Mouse (Mus musculus) right cerebral cortex, postnatal 36 days (tissue): Measurements from ENCODE around the gene Gm128.
"Not testable (repeated sequence)": the region's sequence is repeated elsewhere in the genome, so short reads cannot be mapped to it uniquely, and the experiment has no call there.

ENCODE experiments used
- DNase-seq, 2 experiments: peaks; one replicate each; pipeline ENCODE4 v3.0.0; 2022; ENCODE audit warnings: low spot score in 2 of 2, mixed read lengths in 1 of 2

The Gm128 gene

GRCm38 (mm10) chr3:95231298-95232221, 9.8 kb downstream of the Gm128 start, which contains the start of gene Mllt11:
TSS of gene Mllt11 (minus strand) at chr3:95232171.
- DNase-seq, result no peak

- no peak for DNase-seq
Observed at GRCm38 (mm10) chr3:95230495-95231297, 10.7 kb downstream of the Gm128 start.

DNA sequence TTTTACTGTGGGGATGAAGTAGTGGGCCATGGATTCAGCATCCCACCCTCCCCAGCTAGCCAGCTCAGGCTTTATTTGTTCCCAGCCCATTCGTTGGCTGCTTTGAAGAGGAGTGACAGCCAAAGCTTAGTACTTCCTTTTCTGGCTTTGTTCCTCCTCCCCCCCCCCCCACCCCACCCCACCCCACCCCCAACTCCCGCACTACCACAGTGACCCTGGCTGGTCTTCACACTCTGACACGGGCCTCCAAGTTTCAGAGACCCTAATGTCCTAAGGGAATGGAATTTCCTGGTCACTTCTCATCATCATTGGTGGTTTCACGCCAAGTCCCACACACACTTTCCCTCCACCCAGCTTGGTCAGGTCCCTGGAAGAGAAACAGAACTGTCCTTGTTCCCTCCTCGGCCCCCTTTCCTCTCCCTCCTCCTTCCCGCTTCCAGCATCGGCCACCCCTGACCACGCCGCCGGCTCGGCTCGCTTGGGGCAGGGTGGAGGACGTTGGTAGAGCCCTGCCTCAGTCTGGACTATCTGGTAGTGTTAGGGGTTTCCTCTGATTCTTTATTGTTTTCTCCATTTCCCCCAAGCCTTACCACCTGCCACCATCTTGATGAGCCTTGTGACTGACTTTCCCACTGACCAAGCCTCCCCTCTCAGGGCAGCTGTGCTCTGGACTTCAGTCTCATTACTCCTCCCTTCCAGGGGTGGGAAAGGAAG, 11.5 kb downstream of the Gm128 start:
- peak in 1 of 2 experiments; percentile 18 for DNase-seq

GRCm38 (mm10) chr3:95228894-95229780, 12.3 kb downstream of the Gm128 start:
- peak; percentile 52 to 63 for DNase-seq

DNA sequence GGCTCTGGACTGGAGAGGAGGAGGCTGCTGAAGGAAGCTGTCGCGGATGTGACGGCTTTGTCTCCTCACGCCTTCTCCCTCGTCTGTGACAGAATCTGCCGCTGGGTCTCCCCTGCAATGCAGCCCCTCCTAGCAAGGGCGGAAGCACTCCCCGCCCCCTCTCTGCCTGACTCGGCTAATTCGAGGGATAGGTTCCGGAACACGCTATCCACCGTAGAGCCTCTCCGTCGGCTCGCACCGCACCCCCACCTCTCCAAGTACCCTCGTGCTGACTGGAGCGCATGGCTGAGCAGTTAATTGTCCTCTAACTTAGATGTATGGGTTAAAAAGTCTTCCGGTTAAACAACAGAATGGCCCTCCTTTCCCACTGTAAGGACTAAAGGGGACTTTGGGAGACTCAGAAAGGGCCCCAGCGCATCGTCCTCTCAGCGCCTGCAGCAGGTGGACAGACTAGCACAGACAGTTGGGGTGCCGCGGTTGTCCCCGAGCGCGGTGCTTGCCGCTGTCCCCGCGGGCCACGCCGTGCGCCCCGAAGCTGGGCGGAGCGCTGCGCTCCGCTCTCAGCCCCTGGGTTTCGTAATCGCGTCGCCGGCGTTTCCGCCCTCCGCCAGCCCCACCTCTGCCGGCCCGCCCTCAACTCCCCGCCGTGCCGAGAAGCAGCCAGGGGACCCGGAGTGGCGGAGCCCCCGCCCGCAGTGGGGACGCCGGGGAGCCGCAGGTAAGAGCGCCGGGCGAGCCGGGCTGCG, 13.1 kb downstream of the Gm128 start, which contains the start of gene Cdc42se1:
Cdc42se1 (plus strand) TSS at position 585 of the 746 bp plus-strand sequence.
- peak; percentile 89 to 90 for DNase-seq

GRCm38 (mm10) chr3:95227214-95227613, 14.2 kb downstream of the Gm128 start:
- DNase-seq, result no peak

GRCm38 (mm10) chr3:95224295-95224694, 17.1 kb downstream of the Gm128 start:
- no peak for DNase-seq

DNA sequence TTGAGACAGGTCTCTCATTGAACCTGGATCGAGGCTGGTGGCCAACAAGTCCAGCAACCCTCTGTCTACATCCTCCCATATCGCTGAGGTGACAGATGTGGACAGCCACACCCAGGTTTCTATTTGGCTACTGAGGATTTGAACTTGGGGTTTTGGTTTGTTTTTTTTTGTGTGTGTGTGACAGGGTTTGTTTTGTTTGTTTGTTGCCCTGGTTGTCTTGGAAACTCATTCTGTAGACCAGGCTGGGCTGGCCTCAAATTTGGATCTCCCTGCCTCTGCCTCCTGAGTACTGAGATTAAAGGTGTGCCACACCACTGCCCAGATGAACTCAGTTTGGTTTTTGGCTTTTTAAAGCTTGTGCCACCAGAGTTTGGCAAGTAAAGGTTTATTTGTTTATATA, 18.4 kb downstream of the Gm128 start:
- no peak for DNase-seq

- DNase-seq, result no peak
Observed at GRCm38 (mm10) chr3:95218466-95219137, 22.8 kb downstream of the Gm128 start.

DNA sequence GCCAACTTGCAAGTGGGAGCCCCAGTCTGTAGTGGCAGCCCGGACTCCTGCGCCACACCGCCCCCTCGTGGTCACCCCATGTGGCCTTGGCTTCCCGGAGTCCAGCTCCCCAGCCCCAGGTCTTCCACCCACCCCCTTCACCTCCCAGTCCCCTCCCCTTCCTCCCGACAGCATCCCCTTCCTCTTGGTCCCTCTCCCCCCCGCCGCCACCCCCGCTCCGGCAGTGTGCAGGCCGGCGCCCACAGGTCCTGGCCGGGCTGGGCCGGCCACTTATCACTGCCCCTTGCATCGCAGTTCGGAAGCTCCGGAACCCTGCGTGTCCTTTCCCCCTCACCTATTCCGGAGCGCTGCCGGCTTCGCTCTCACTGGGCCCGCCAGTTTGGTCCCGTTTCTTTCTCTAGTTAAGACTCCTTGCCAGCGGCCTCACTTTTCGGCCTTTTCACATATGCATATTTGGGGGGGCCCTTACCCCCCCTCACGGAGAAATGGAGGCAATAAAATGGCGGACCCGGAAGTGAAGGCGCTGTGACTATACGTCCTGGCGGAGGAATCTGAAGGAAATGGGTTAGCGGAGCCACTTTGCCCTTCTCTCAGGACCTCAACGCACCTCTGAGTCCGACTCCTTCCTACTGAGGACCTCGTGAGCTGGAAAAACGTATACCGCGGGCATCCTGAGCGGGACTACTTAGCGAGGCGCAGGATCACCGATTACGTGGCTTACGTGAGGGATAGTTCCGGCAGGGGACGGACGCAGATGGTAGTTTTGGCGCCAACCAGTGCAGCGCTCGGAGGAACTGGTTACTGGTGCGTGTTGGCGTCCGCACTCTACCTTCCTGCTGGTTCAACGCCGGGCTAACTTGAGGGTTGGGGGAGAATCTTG, 23.9 kb downstream of the Gm128 start, which contains the start of gene Gabpb2:
Gabpb2 (minus strand) TSS at position 662 of the 880 bp plus-strand sequence.
- DNase-seq, result peak; percentile 77 to 79

GRCm38 (mm10) chr3:95216655-95217254, 24.6 kb downstream of the Gm128 start:
- no peak for DNase-seq

- DNase-seq, result no peak
Observed at GRCm38 (mm10) chr3:95213609-95213975, 27.8 kb downstream of the Gm128 start.

GRCm38 (mm10) chr3:95212889-95213608, 28.3 kb downstream of the Gm128 start:
- not testable (repeated sequence) for DNase-seq

DNA sequence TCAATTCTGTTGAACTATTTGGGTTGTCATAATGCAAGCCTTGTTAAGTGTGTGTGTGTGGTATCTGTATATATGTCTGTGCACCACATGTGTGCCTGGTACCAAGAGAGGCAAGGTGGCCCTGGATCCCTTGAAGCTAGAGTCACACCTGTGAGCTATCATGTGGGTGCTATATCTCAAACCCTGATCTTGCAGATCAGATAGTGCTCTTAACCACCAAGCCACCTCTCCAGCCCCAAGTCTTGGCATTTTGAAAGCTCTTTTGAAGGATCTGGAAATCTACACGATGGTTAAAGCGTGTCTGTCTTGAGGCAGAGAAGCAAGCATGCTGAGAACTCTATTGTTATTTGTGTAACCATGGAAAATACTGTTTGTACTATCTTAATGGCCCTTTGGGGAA, 30.8 kb downstream of the Gm128 start:
- DNase-seq, result no peak

GRCm38 (mm10) chr3:95208286-95208685, 33.1 kb downstream of the Gm128 start:
- DNase-seq, result no peak

DNA sequence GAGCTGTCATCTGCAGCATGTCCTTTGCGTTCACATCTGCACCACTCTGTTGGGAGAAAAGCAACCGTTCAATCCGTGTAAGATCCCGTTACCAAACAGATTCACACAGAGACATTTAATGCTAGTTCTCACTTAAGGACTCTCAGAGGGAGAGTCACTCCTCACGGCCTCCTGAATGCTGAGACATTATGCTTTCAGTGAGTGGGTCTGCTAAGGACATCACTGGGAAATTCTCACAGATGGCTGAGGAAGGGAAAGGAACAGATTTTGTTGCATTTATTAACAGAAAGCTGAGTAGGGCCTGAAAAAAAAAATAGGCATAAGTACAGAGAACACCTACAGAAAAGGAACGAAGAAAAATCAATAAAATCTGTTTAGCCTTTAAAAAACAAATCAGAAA, 37.5 kb downstream of the Gm128 start:
- peak; percentile 24 to 45 for DNase-seq

DNA sequence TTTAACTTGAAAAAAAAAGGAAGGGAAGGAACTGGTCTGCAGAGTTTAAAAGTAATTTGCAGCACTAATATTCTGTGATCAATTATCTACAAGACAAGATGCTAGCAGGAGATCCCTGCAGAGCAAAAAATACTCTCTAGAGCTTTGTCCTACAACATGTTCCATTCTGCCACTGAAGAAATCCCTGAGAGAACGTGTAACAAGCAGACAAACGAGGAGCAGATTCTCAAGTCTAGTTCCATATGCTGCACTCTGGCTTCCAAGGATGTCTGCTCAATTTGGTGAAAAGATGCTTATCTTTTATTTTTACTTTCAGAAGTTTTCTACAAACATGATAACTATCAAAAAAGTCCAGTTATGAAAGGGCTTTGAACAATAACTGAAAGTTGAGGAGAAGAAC, 40.8 kb downstream of the Gm128 start:
- no peak for DNase-seq
